Mouse (Mus musculus): Measurements from ENCODE around the gene Kdm4b. TPM values are rescaled to one million over a fixed set of nuclear protein-coding genes. Genes with fewer than 3 reads are reported as not detected.

Gene Kdm4b
- total and polyA plus RNA-seq, 3 experiments = 21.5 to 35.1 (median 32.3) TPM

- TF ChIP-seq GATA2 (IDR thresholded peaks at IDR 0.05; ENCODE audit: borderline replicate concordance, low read depth, low read length) (no peak), POLR2AphosphoS5 (IDR thresholded peaks at IDR 0.05; ENCODE audit: insufficient replicate concordance, low read depth, low read length) (no peak), TAL1 (conservative IDR thresholded peaks at IDR 0.05; ENCODE audit: low read depth, low read length) (no peak), CTCF (IDR thresholded peaks at IDR 0.05; ENCODE audit: low read depth, low read length) (no peak), GATA1 (IDR thresholded peaks at IDR 0.05; ENCODE audit: borderline replicate concordance, low read length) (no peak)
- H3K4me3 ChIP-seq (ENCODE audit: low read depth, low read length) = no peak overlapping the region
- ATAC-seq (ENCODE audit: extremely low read depth, insufficient number of reproducible peaks, low FRiP score, poor library complexity, severe bottlenecking) (no peak), DNase-seq (ENCODE audit: low spot score) (no peak)
- H3K36me3 ChIP-seq (replicated peaks) = peaks cover 99% of the 10 kb centered on the region
- H3K4me1 ChIP-seq (ENCODE audit: insufficient read depth, low read depth, low read length) = peaks cover 76% of the 10 kb centered on the region
- H3K27me3 ChIP-seq (ENCODE audit: insufficient read depth, low read length) = no peaks in the 10 kb centered on the region
- H3K9me3 ChIP-seq (replicated peaks) = no peaks in the 10 kb centered on the region
Observed at GRCm38 (mm10) chr17:56309191-56309945, 16.5 kb upstream of the Kdm4b start.

GRCm38 (mm10) chr17:56324419-56324818, 1.4 kb upstream of the Kdm4b start:
- peaks cover 63% of the 10 kb centered on the region for H3K36me3 ChIP-seq (replicated peaks)
- H3K9me3 ChIP-seq (replicated peaks) = no peaks in the 10 kb centered on the region
- no peak for ATAC-seq (ENCODE audit: extremely low read depth, insufficient number of reproducible peaks, low FRiP score, poor library complexity, severe bottlenecking)
- peaks cover 66% of the 10 kb centered on the region for H3K4me1 ChIP-seq (ENCODE audit: insufficient read depth, low read depth, low read length)
- DNase-seq (ENCODE audit: low spot score) = no peak
- H3K27me3 ChIP-seq (ENCODE audit: insufficient read depth, low read length) = no peaks in the 10 kb centered on the region
- TF ChIP-seq CTCF (IDR thresholded peaks at IDR 0.05; ENCODE audit: low read depth, low read length) = no peak
- TF ChIP-seq GATA1 (IDR thresholded peaks at IDR 0.05; ENCODE audit: borderline replicate concordance, low read length) = no peak
- TF ChIP-seq GATA2 (IDR thresholded peaks at IDR 0.05; ENCODE audit: borderline replicate concordance, low read depth, low read length) = no peak
- 0 out of 2 replicates have a peak, but pooled peaks have one; percentile 47 for TF ChIP-seq POLR2AphosphoS5 (IDR thresholded peaks at IDR 0.05; ENCODE audit: insufficient replicate concordance, low read depth, low read length)
- no peak overlapping the region; the same call in 1 of the 2 replicates for H3K4me3 ChIP-seq (ENCODE audit: low read depth, low read length)

GRCm38 (mm10) chr17:56326153-56327147, 588 bp downstream of the Kdm4b start:
- Histone ChIP-seq H3K27me3 (ENCODE audit: insufficient read depth, low read length) (no peaks in the 10 kb centered on the region), H3K4me1 (ENCODE audit: insufficient read depth, low read depth, low read length) (peaks cover 69% of the 10 kb centered on the region), H3K4me3 (ENCODE audit: low read depth, low read length) (peak overlapping the region; percentile 84), H3K36me3 (replicated peaks) (peaks cover 64% of the 10 kb centered on the region), H3K9me3 (replicated peaks) (no peaks in the 10 kb centered on the region)
- ATAC-seq (ENCODE audit: extremely low read depth, insufficient number of reproducible peaks, low FRiP score, poor library complexity, severe bottlenecking) (no peak), DNase-seq (ENCODE audit: low spot score) (no peak)
- no peak for TF ChIP-seq GATA1 (IDR thresholded peaks at IDR 0.05; ENCODE audit: borderline replicate concordance, low read length)
- no peak for TF ChIP-seq TAL1 (conservative IDR thresholded peaks at IDR 0.05; ENCODE audit: low read depth, low read length)
- no peak for TF ChIP-seq POLR2AphosphoS5 (IDR thresholded peaks at IDR 0.05; ENCODE audit: insufficient replicate concordance, low read depth, low read length)
- no peak for TF ChIP-seq GATA2 (IDR thresholded peaks at IDR 0.05; ENCODE audit: borderline replicate concordance, low read depth, low read length)
- TF ChIP-seq CTCF (IDR thresholded peaks at IDR 0.05; ENCODE audit: low read depth, low read length) = no peak

- Histone ChIP-seq H3K4me3 (ENCODE audit: low read depth, low read length) (no peak overlapping the region), H3K9me3 (replicated peaks) (no peaks in the 10 kb centered on the region), H3K36me3 (replicated peaks) (peaks cover 64% of the 10 kb centered on the region), H3K27me3 (ENCODE audit: insufficient read depth, low read length) (no peaks in the 10 kb centered on the region), H3K4me1 (ENCODE audit: insufficient read depth, low read depth, low read length) (peaks cover 65% of the 10 kb centered on the region)
- DNase-seq (ENCODE audit: low spot score) (no peak), ATAC-seq (ENCODE audit: extremely low read depth, insufficient number of reproducible peaks, low FRiP score, poor library complexity, severe bottlenecking) (no peak)
- TF ChIP-seq TAL1 (conservative IDR thresholded peaks at IDR 0.05; ENCODE audit: low read depth, low read length) (no peak), GATA1 (IDR thresholded peaks at IDR 0.05; ENCODE audit: borderline replicate concordance, low read length) (no peak), CTCF (IDR thresholded peaks at IDR 0.05; ENCODE audit: low read depth, low read length) (no peak), GATA2 (IDR thresholded peaks at IDR 0.05; ENCODE audit: borderline replicate concordance, low read depth, low read length) (no peak), POLR2AphosphoS5 (IDR thresholded peaks at IDR 0.05; ENCODE audit: insufficient replicate concordance, low read depth, low read length) (no peak)
Observed at GRCm38 (mm10) chr17:56329267-56329666, 3.4 kb downstream of the Kdm4b start.

GRCm38 (mm10) chr17:56330345-56330744, 4.5 kb downstream of the Kdm4b start:
- TF ChIP-seq POLR2AphosphoS5 (IDR thresholded peaks at IDR 0.05; ENCODE audit: insufficient replicate concordance, low read depth, low read length) = no peak
- TF ChIP-seq TAL1 (conservative IDR thresholded peaks at IDR 0.05; ENCODE audit: low read depth, low read length) = no peak
- TF ChIP-seq GATA1 (IDR thresholded peaks at IDR 0.05; ENCODE audit: borderline replicate concordance, low read length) = no peak
- ATAC-seq (ENCODE audit: extremely low read depth, insufficient number of reproducible peaks, low FRiP score, poor library complexity, severe bottlenecking) = no peak
- peaks cover 70% of the 10 kb centered on the region for H3K36me3 ChIP-seq (replicated peaks)
- no peak for DNase-seq (ENCODE audit: low spot score)
- no peaks in the 10 kb centered on the region for H3K27me3 ChIP-seq (ENCODE audit: insufficient read depth, low read length)
- peaks cover 63% of the 10 kb centered on the region for H3K4me1 ChIP-seq (ENCODE audit: insufficient read depth, low read depth, low read length)
- H3K4me3 ChIP-seq (ENCODE audit: low read depth, low read length) = no peak overlapping the region
- H3K9me3 ChIP-seq (replicated peaks) = no peaks in the 10 kb centered on the region

GRCm38 (mm10) chr17:56331256-56331655, 5.4 kb downstream of the Kdm4b start:
- H3K4me3 ChIP-seq (ENCODE audit: low read depth, low read length) = no peak overlapping the region
- peaks cover 68% of the 10 kb centered on the region for H3K4me1 ChIP-seq (ENCODE audit: insufficient read depth, low read depth, low read length)
- no peak for TF ChIP-seq POLR2AphosphoS5 (IDR thresholded peaks at IDR 0.05; ENCODE audit: insufficient replicate concordance, low read depth, low read length)
- no peak for TF ChIP-seq TAL1 (conservative IDR thresholded peaks at IDR 0.05; ENCODE audit: low read depth, low read length)
- no peak for TF ChIP-seq GATA1 (IDR thresholded peaks at IDR 0.05; ENCODE audit: borderline replicate concordance, low read length)
- no peak for TF ChIP-seq GATA2 (IDR thresholded peaks at IDR 0.05; ENCODE audit: borderline replicate concordance, low read depth, low read length)
- TF ChIP-seq CTCF (IDR thresholded peaks at IDR 0.05; ENCODE audit: low read depth, low read length) = no peak
- ATAC-seq (ENCODE audit: extremely low read depth, insufficient number of reproducible peaks, low FRiP score, poor library complexity, severe bottlenecking) (no peak), DNase-seq (ENCODE audit: low spot score) (no peak)
- H3K9me3 ChIP-seq (replicated peaks) = no peaks in the 10 kb centered on the region
- no peaks in the 10 kb centered on the region for H3K27me3 ChIP-seq (ENCODE audit: insufficient read depth, low read length)
- peaks cover 79% of the 10 kb centered on the region for H3K36me3 ChIP-seq (replicated peaks)

Measured in G1E (cell line).